Mouse (Mus musculus): ENCODE data around the gene Sirt2.

Gene Sirt2

DNA sequence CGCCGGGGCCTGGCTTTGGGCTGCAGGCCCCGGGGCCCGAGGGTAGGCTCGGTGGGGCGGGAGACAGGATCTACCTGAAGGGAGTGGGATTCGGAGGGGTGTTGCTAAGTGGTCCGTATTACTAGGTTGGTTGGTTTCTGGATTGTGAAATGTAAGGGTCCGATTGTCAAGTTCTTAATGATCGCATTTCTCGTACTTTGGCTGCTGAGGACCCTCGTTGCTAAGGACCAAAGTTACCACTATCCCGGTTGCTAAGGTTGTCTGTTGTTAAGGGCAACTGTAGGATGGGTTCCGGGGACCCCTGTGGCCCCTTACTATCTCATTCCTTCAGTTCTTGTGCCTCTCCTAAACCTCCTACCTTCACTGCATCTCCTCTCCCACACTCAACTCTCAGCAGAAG lies 375 bp downstream of the Sirt2 start:
- no peak for DNase-seq (ENCODE audit: low spot score)

GRCm38 (mm10) chr7:28767462-28767965 lies 979 bp downstream of the Sirt2 start, which contains the start of gene Nfkbib:
TSS of gene Nfkbib (minus strand) at chr7:28767512.
- no peak for DNase-seq (ENCODE audit: low spot score)

DNA sequence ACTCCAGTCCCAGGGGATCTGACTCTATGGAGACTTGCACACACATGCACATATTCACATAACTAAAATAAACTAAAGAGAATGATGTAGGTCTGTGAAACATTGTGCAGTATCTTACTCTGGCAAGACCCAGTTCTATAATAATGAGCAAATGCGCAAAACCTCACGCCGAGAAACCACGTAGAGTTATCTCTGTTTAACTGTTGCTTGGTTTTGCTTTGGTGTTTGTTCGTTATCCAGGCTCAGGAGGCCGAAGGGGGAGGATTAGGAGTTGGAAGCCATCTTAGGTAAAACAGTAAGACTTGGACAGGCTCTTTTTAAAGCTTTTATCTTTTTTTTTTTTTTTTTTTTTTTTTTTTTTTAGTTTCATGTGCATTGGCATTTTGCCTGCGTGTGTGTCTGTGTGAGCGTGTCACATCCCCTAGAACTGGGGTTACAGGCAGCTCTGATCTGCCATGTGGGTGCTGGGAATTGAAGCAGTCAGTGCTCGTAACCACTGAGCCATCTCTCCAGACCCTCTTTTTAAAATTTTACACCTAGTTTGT lies 3.0 kb downstream of the Sirt2 start:
- no peak for DNase-seq (ENCODE audit: low spot score)

- no peak for DNase-seq (ENCODE audit: low spot score)
Measured at GRCm38 (mm10) chr7:28770309-28770708, 3.8 kb downstream of the Sirt2 start.

DNA sequence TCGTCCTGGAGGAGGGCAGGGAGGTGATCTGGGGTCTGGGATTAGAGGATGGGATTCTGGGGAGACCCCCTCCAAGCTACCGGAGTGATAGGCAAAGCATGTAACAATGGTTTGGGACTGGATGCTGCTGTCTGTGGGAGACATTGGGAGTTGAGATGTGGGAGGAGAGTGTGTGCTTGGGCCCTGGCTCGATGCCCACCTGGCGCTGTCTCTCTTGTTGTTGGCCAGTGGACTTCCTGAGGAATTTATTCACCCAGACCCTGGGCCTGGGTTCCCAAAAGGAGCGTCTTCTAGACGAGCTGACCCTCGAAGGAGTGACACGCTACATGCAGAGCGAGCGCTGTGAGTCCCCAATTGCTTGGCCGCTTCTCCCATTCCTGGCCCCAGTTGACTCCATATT lies 5.3 kb downstream of the Sirt2 start:
- no peak for DNase-seq (ENCODE audit: low spot score)

GRCm38 (mm10) chr7:28773163-28773562 lies 6.6 kb downstream of the Sirt2 start:
- no peak for DNase-seq (ENCODE audit: low spot score)

DNA sequence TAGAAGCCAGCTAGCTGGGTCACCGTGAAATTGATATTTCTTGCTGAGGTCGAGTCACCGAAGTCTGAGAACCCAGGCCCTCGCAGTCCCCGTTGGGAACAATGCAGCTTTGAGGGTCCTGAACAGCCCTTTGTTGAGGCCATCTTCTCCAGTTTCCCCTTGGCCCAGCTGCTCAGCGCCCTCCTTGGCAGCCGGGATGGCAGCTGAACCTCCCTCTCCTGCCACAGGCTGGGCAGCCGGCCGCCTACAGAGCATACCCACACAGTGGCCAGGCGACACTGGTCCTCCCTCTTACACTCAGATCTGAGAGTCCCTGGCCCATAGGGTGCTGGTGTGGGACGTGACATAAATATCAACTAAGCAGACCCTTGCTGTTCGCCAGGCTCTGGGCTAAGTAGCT lies 7.6 kb downstream of the Sirt2 start:
- no peak for DNase-seq (ENCODE audit: low spot score)

DNA sequence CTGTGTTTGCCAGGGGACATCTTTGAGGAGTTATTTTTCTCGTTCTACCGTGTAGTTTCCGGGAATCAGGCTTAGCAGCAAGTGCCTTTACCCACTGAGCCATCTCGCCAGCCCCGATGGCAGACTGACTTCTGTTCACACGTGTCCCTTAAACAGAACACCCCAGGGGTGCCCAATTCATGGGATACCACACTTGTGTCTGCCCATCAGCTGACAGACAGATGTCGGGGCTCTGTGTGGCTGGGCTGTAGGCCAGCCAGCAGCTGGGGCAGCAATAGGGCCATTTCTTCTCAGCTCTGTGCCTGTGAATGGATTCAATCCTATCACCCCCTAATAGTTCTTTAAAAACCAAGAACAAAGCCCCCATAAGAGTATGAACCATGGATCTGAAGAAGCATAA lies 8.6 kb downstream of the Sirt2 start:
- no peak for DNase-seq (ENCODE audit: low spot score)

- DNase-seq (ENCODE audit: low spot score) = no peak
Measured at GRCm38 (mm10) chr7:28778825-28779224, 12.3 kb downstream of the Sirt2 start.

DNA sequence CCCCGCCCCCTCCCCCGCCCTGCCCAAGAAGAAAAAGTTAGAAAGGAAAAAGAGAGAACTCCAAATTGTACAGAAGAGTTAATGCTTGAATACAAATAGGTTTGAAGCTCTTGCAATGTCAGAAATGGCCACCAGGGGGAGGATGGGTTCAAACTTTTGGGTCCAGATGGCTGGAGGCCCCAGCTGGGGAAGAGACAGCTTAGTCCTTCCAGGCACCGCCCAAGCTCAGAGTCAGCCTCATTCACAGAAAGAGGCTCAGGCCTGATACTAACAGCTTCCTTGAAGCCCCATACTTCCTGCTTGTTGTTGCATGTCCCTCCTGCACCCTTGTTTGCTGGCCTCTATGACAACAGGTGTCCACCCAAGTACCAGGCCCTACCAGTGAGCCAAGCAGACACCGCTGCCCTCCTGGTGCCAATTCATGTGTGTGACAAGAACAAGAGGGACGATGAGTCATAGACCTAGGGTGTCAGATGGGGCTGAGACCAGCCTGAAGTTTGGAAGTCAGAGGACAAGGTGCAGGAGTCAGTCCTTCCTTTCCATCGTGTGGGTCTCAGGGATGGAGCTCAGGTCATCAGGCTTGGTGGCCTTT lies 13.6 kb downstream of the Sirt2 start:
- DNase-seq (ENCODE audit: low spot score) = peak; percentile 52

GRCm38 (mm10) chr7:28780857-28781256 lies 14.3 kb downstream of the Sirt2 start:
- DNase-seq (ENCODE audit: low spot score) = no peak

- no peak for DNase-seq (ENCODE audit: low spot score)
Measured at GRCm38 (mm10) chr7:28781261-28781663, 14.7 kb downstream of the Sirt2 start.

GRCm38 (mm10) chr7:28785161-28785560 lies 18.6 kb downstream of the Sirt2 start:
- no peak for DNase-seq (ENCODE audit: low spot score)

DNA sequence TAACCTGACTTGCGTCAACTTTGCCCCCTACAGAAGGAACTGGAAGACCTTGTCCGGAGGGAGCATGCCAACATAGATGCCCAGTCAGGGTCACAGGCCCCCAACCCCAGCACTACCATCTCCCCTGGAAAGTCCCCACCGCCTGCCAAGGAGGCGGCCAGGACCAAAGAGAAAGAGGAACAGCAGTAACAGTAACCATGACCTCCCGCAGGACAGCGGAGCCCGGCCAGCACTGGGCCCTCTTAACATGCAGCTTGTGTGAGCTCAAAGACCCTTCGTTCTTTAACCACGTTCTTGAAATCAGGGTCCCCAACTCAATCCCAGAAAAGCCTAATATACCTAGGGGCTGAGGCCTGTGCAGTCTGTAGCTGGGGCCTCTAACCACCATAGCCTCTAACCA lies 21.3 kb downstream of the Sirt2 start:
- DNase-seq (ENCODE audit: low spot score) = no peak

- no peak for DNase-seq (ENCODE audit: low spot score)
Measured at GRCm38 (mm10) chr7:28788307-28789195, 22.0 kb downstream of the Sirt2 start, which contains the start of gene Rinl. TSS of gene Rinl (plus strand) at chr7:28788969.

DNA sequence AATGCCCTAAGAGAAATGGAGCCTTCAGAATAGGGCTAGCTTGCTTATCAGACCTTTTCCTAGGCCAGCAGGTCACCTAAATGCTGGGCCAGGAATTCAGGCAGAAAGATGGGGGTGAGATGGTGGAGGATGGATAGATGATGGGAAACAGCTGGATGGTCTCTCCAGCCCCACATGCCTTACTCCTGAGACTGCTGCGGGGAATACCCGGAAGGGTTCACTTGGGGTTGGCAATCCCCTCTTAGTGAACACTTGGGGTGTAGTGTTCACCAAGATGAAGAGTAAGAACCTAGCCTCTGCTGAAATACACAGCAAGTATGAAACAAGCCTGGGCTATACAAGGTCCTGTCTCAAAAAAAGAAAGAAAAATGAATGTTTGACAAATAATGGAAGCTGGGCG lies 22.7 kb downstream of the Sirt2 start:
- DNase-seq (ENCODE audit: low spot score) = no peak

DNA sequence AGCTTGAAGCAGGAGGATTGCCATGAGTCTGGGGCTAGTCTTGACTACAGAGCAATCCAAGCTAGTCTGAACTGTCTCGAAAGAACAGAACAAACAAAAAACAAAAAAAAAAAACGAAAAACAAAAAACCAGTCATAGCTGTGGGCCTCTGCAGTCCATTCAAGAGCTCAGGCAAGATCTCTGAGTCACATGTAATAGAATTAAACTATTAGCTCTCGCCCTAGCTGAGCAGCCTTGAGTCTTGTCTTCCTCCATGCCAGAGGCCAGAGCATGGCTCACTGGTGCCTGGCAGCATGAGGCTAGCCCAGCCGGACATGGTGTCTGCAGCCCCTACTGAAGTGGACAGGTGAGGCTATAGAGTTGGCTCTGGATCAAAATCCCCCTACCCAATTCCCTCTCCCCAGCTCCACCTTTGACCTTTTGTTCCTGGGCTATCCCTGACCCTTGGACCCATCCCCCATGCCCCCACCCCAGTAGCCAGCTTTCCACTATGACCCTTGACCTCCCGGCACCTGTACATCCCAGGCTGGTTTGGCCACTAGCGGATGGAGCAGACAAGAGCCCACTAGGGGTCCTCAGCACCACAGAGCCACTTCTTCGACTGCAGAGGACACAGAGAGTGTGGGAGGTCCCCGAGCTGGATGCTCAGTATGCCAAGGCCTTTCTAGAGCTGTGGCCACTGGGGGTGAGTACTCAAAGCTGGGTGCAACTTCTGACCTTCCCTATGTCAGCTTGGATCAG lies 23.7 kb downstream of the Sirt2 start:
- DNase-seq (ENCODE audit: low spot score) = no peak

- no peak for DNase-seq (ENCODE audit: low spot score)
Measured at GRCm38 (mm10) chr7:28791706-28792105, 25.2 kb downstream of the Sirt2 start.

DNA sequence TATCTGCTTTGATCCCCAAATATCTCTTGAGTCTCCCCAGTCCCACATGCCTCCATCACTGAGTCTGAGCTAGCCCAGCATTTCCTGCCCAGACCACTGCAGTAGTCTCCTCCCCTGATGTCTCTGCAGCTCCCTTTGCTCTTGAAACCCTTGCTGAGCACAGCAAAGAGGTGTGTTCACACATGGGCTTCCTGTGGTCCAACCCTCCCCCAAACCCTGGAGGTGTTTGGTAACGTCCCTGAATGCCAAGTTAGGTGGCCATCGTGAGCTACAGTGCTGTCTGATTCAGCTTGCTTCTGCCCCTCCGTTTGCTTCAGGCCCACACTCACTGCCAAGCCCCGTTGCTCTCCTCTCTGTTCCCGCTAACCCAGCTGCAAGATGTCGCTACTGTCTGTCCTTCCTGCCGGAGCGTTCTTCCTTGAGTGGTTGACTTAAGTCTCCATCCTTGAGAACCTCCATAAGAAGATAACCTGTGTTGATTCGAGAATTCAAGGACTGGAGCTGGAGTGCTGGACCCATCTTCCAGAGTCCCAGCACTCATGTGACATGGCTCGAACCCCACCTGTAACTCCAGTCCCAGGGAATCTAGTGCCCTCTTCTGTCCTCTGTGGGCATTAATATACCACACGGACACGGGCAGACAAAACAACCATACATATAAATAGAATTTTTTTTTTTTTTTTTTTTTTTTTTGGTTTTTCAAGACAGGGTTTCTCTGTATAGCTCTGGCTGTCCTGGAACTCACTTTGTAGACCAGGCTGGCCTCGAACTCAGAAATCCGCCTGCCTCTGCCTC lies 26.1 kb downstream of the Sirt2 start:
- DNase-seq (ENCODE audit: low spot score) = no peak

DNA sequence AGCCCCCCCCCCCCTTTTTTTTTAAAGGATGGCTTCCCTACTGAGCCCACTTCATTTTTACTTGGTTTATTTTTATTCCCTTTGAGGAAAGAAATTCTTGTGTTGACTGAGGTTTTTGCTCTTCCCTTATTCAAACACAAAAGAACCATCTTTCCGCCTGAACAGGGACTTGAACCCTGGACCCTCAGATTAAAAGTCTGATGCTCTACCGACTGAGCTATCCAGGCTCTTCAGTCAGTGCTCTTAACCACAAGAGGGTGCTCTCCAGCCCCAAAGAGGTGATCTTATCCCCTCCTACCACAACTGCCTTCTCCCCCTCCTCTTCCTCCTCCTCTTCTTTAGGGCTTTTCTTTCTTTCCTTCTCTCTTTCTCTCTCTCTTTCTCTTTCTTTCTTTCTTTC lies 27.3 kb downstream of the Sirt2 start:
- no peak for DNase-seq (ENCODE audit: low spot score)

GRCm38 (mm10) chr7:28794496-28794895 lies 28.0 kb downstream of the Sirt2 start:
- DNase-seq (ENCODE audit: low spot score) = no peak

Data from ovary, adult 18-20 months (tissue).